Mouse (Mus musculus) liver, adult 2 months (tissue): ENCODE results near the gene Adh1. TPM values are rescaled to one million over a fixed set of nuclear protein-coding genes. Genes with fewer than 3 reads are reported as not detected.

Experiments used
- DNase-seq: peaks from one replicate; pipeline ENCODE4 v3.0.0-alpha.2; 2011; ENCODE audit warnings: low read depth, low spot score; ENCODE audit errors: extremely low read depth
- H3K27ac ChIP-seq: fragments of 200-500 bp; replicated peaks from 2 replicates; pipeline ENCODE4 v1.5.1; 2012; ENCODE audit warnings: low read depth, mild to moderate bottlenecking, control low read depth, inconsistent platforms, low read length; ENCODE audit not compliant: insufficient read depth
- H3K27me3 ChIP-seq: fragments of 200-500 bp; 2 replicates; pipeline ENCODE4 v1.6.1; 2012; ENCODE audit warnings: mild to moderate bottlenecking, moderate library complexity, low read length, inconsistent platforms; ENCODE audit not compliant: control insufficient read depth, insufficient read depth
- H3K36me3 ChIP-seq: fragments of 200-500 bp; 2 replicates; pipeline ENCODE4 v1.6.1; 2012; ENCODE audit warnings: low read length, inconsistent platforms; ENCODE audit not compliant: control insufficient read depth, insufficient read depth
- H3K4me1 ChIP-seq: fragments of 200-500 bp; 2 replicates; pipeline ENCODE4 v1.6.1; 2011; ENCODE audit warnings: low read length; ENCODE audit not compliant: control insufficient read depth, insufficient read depth
- H3K4me3 ChIP-seq: fragments of 200-500 bp; 2 replicates; pipeline ENCODE4 v1.5.1; 2011; ENCODE audit warnings: low read depth, mild to moderate bottlenecking, control low read depth, low read length, moderate library complexity; ENCODE audit not compliant: insufficient read depth
- H3K79me2 ChIP-seq: fragments of 200-500 bp; 2 replicates; pipeline ENCODE4 v1.6.1; 2012; ENCODE audit warnings: inconsistent platforms, mild to moderate bottlenecking, low read length, moderate library complexity; ENCODE audit not compliant: control insufficient read depth, insufficient read depth
- H3K9ac ChIP-seq: fragments of 200-500 bp; 2 replicates; pipeline ENCODE4 v1.6.1; 2012; ENCODE audit warnings: low read depth, mild to moderate bottlenecking, control low read depth, inconsistent platforms, low read length
- CTCF ChIP-seq: fragments of 200-500 bp; IDR thresholded peaks from 2 replicates; pipeline ENCODE4 v1.5.1; 2011; ENCODE audit warnings: low read depth, low read length, control low read depth
- POLR2A ChIP-seq: fragments of 200-500 bp; IDR thresholded peaks from 2 replicates; pipeline ENCODE4 v1.6.1; 2011; ENCODE audit warnings: low read length, control low read depth; ENCODE audit not compliant: insufficient read depth; ENCODE audit errors: extremely low read depth
- WGBS: fragments of 180-500 bp; shearing (Covaris S2); methylation state at CpG from one replicate; pipeline ENCODE4 v1.1.7; 2018; 5-methylcytosine and 5-hydroxymethylcytosine counted together
- polyA plus RNA-seq: library from polyadenylated mRNA; depleted of rRNA; stranded (reverse); fragments of >200 nt; gene quantifications from 2 replicates; pipeline ENCODE4 v1.2.3, GENCODE M21; 2012
- total RNA-seq: library from RNA; depleted of rRNA; stranded (reverse); fragments of >200 nt; gene quantifications from 2 replicates; pipeline ENCODE4 v1.2.3, GENCODE M21; 2014

Gene Adh1
- total and polyA plus RNA-seq, 2 experiments: 3,191 to 3,373 TPM

GRCm38 (mm10) chr3:138248746-138249145, 12.0 kb upstream of the Adh1 start:
- TF ChIP-seq CTCF: no peak
- no peak for TF ChIP-seq POLR2A
- Histone ChIP-seq H3K27ac (no peak overlapping the region), H3K9ac (no peak overlapping the region), H3K4me3 (no peak overlapping the region), H3K27me3 (no peaks in the 10 kb centered on the region), H3K36me3 (no peaks in the 10 kb centered on the region), H3K4me1 (peaks cover 10% of the 10 kb centered on the region), H3K79me2 (no peaks in the 10 kb centered on the region)
- DNase-seq: peak; percentile 78
- WGBS: 32% methylated on average over 8 of the region's 8 CpGs

GRCm38 (mm10) chr3:138251156-138251555, 9.6 kb upstream of the Adh1 start:
- no peak overlapping the region for H3K27ac ChIP-seq
- DNase-seq: no peak
- peaks cover 11% of the 10 kb centered on the region for H3K4me1 ChIP-seq
- H3K4me3 ChIP-seq: no peak overlapping the region
- H3K79me2 ChIP-seq: no peaks in the 10 kb centered on the region
- 47% methylated on average over 6 of the region's 6 CpGs for WGBS
- TF ChIP-seq POLR2A: no peak
- no peak for TF ChIP-seq CTCF
- no peaks in the 10 kb centered on the region for H3K27me3 ChIP-seq
- no peak overlapping the region for H3K9ac ChIP-seq
- H3K36me3 ChIP-seq: no peaks in the 10 kb centered on the region

- Histone ChIP-seq H3K27ac (no peak overlapping the region), H3K79me2 (no peaks in the 10 kb centered on the region), H3K4me3 (no peak overlapping the region), H3K27me3 (no peaks in the 10 kb centered on the region), H3K9ac (no peak overlapping the region), H3K4me1 (peaks cover 11% of the 10 kb centered on the region), H3K36me3 (no peaks in the 10 kb centered on the region)
- DNase-seq: peak; percentile 75
- no peak for TF ChIP-seq POLR2A
- no peak for TF ChIP-seq CTCF
- WGBS: 29% methylated on average over 5 of the region's 5 CpGs
Observed at GRCm38 (mm10) chr3:138254205-138254604, 6.6 kb upstream of the Adh1 start.

GRCm38 (mm10) chr3:138255366-138255765, 5.4 kb upstream of the Adh1 start:
- H3K79me2 ChIP-seq: no peaks in the 10 kb centered on the region
- no peak overlapping the region for H3K9ac ChIP-seq
- no peak overlapping the region for H3K27ac ChIP-seq
- 84% methylated on average over 3 of the region's 3 CpGs for WGBS
- H3K4me1 ChIP-seq: peaks cover 13% of the 10 kb centered on the region
- DNase-seq: no peak
- no peaks in the 10 kb centered on the region for H3K36me3 ChIP-seq
- H3K4me3 ChIP-seq: no peak overlapping the region
- H3K27me3 ChIP-seq: no peaks in the 10 kb centered on the region
- TF ChIP-seq POLR2A: no peak
- no peak for TF ChIP-seq CTCF

- H3K36me3 ChIP-seq: no peaks in the 10 kb centered on the region
- H3K27me3 ChIP-seq: no peaks in the 10 kb centered on the region
- H3K4me3 ChIP-seq: no peak overlapping the region
- 50% methylated on average over 9 of the region's 9 CpGs for WGBS
- H3K4me1 ChIP-seq: peaks cover 15% of the 10 kb centered on the region
- H3K9ac ChIP-seq: no peak overlapping the region
- TF ChIP-seq POLR2A: no peak
- no peak for TF ChIP-seq CTCF
- H3K27ac ChIP-seq: peak overlapping the region; percentile 1
- H3K79me2 ChIP-seq: no peaks in the 10 kb centered on the region
- DNase-seq: peak; percentile 88
Observed at GRCm38 (mm10) chr3:138255780-138256550, 4.8 kb upstream of the Adh1 start.

- peak; percentile 94 for DNase-seq
- Histone ChIP-seq H3K36me3 (no peaks in the 10 kb centered on the region), H3K4me1 (peaks cover 28% of the 10 kb centered on the region), H3K79me2 (no peaks in the 10 kb centered on the region), H3K4me3 (no peak overlapping the region), H3K27ac (peak overlapping the region; percentile 84), H3K9ac (peak overlapping the region; percentile 32; the same call in 1 of the 2 replicates), H3K27me3 (no peaks in the 10 kb centered on the region)
- WGBS: 11% methylated on average over 4 of the region's 4 CpGs
- TF ChIP-seq CTCF (no peak), POLR2A (no peak)
Observed at GRCm38 (mm10) chr3:138262568-138262967, 1.8 kb downstream of the Adh1 start.
